Mouse (Mus musculus): Measurements from ENCODE around the gene Bcl2l1.

GRCm38 (mm10) chr2:152734501-152734900 is 97.0 kb downstream of the Bcl2l1 start:
- TF ChIP-seq TAL1 (IDR thresholded peaks at IDR 0.05; ENCODE audit: low read length): no peak
- no peak for TF ChIP-seq GATA1 (IDR thresholded peaks at IDR 0.05; ENCODE audit: low read length)

Data from erythroblast, embryonic 14.5 days (primary cell).